Mouse (Mus musculus) urinary bladder, adult 2 months (tissue): ENCODE results near the gene 1110032F04Rik. TPM values are rescaled to one million over a fixed set of nuclear protein-coding genes. Genes with fewer than 3 reads are reported as not detected.
"Not testable (repeated sequence)": the region's sequence is repeated elsewhere in the genome, so short reads cannot be mapped to it uniquely, and the experiment has no call there.

Source experiments
- DNase-seq: peaks from one replicate; pipeline ENCODE4 v3.0.0; 2022; ENCODE audit warnings: low spot score
- polyA plus RNA-seq: library from polyadenylated mRNA; depleted of rRNA; stranded (reverse); fragments of >200 nt; gene quantifications from 2 replicates; pipeline ENCODE4 v1.2.3, GENCODE M21; 2012; rRNA removed

Gene 1110032F04Rik
- 0.19 and 0.28 TPM in 2 replicates for polyA plus RNA-seq

- peak; percentile 21 for DNase-seq
Measured at GRCm38 (mm10) chr3:68869211-68869690, at the start of gene 1110032F04Rik. TSS of gene 1110032F04Rik (plus strand) at chr3:68869586.

- no peak for DNase-seq
Measured at GRCm38 (mm10) chr3:68821406-68821805, 48.0 kb upstream of the 1110032F04Rik start.

GRCm38 (mm10) chr3:68821926-68822341 is 47.5 kb upstream of the 1110032F04Rik start:
- DNase-seq = no peak

- DNase-seq = no peak
Measured at GRCm38 (mm10) chr3:68823876-68824764, 45.3 kb upstream of the 1110032F04Rik start.

GRCm38 (mm10) chr3:68824765-68825090 is 44.7 kb upstream of the 1110032F04Rik start:
- no peak for DNase-seq

- DNase-seq = no peak
Measured at GRCm38 (mm10) chr3:68825151-68825550, 44.2 kb upstream of the 1110032F04Rik start.

- DNase-seq = no peak
Measured at GRCm38 (mm10) chr3:68827671-68828070, 41.7 kb upstream of the 1110032F04Rik start.

- no peak for DNase-seq
Measured at GRCm38 (mm10) chr3:68829944-68830343, 39.4 kb upstream of the 1110032F04Rik start.

- DNase-seq = no peak
Measured at GRCm38 (mm10) chr3:68836857-68837499, 32.4 kb upstream of the 1110032F04Rik start.

- no peak for DNase-seq
Measured at GRCm38 (mm10) chr3:68840206-68840605, 29.2 kb upstream of the 1110032F04Rik start.

- DNase-seq = no peak
Measured at GRCm38 (mm10) chr3:68844025-68844424, 25.4 kb upstream of the 1110032F04Rik start.

- no peak for DNase-seq
Measured at GRCm38 (mm10) chr3:68848323-68848722, 21.1 kb upstream of the 1110032F04Rik start.

- no peak for DNase-seq
Measured at GRCm38 (mm10) chr3:68852414-68852813, 17.0 kb upstream of the 1110032F04Rik start.

- DNase-seq = peak; percentile 21
Measured at GRCm38 (mm10) chr3:68869691-68870567, 543 bp downstream of the 1110032F04Rik start.

GRCm38 (mm10) chr3:68870568-68870950 is 1.2 kb downstream of the 1110032F04Rik start:
- no peak for DNase-seq

GRCm38 (mm10) chr3:68874079-68874478 is 4.7 kb downstream of the 1110032F04Rik start:
- no peak for DNase-seq

- no peak for DNase-seq
Measured at GRCm38 (mm10) chr3:68886845-68887244, 17.5 kb downstream of the 1110032F04Rik start.

- DNase-seq = no peak
Measured at GRCm38 (mm10) chr3:68895426-68895825, 26.0 kb downstream of the 1110032F04Rik start.

GRCm38 (mm10) chr3:68897154-68897553 is 27.8 kb downstream of the 1110032F04Rik start:
- no peak for DNase-seq

- DNase-seq = not testable (repeated sequence)
Measured at GRCm38 (mm10) chr3:68902636-68903035, 33.2 kb downstream of the 1110032F04Rik start.

- no peak for DNase-seq
Measured at GRCm38 (mm10) chr3:68904902-68905778, 35.8 kb downstream of the 1110032F04Rik start.
